Mouse (Mus musculus) neural tube, embryonic 12.5 days (tissue): ENCODE data around the gene Pimreg. TPM values are rescaled to one million over a fixed set of nuclear protein-coding genes. Genes with fewer than 3 reads are reported as not detected.

ENCODE experiments used
- ATAC-seq: fragments of 200-750 bp; cut with Nextera tagmentation; 2 replicates; pipeline ENCODE4 v1.8.0; 2017; ENCODE audit warnings: low read depth, mild to moderate bottlenecking, moderate TSS enrichment, moderate library complexity; ENCODE audit not compliant: low FRiP score
- H3K27ac ChIP-seq: fragments of 300-500 bp; sonication (generic); 2 replicates; pipeline ENCODE4 v1.5.1; 2016
- H3K27me3 ChIP-seq: fragments of 300-500 bp; sonication (generic); replicated peaks from 2 replicates; pipeline ENCODE4 v1.6.1; 2016; ENCODE audit warnings: mild to moderate bottlenecking
- H3K36me3 ChIP-seq: fragments of 300-500 bp; sonication (generic); 2 replicates; pipeline ENCODE4 v1.6.1; 2016; ENCODE audit warnings: mild to moderate bottlenecking
- H3K4me1 ChIP-seq: fragments of 300-500 bp; sonication (generic); 2 replicates; pipeline ENCODE4 v1.6.1; 2016
- H3K4me2 ChIP-seq: fragments of 300-500 bp; sonication (generic); replicated peaks from 2 replicates; pipeline ENCODE4 v1.6.1; 2016; ENCODE audit warnings: mild to moderate bottlenecking
- H3K4me3 ChIP-seq: fragments of 300-500 bp; sonication (generic); 2 replicates; pipeline ENCODE4 v1.5.1; 2016
- H3K9ac ChIP-seq: fragments of 300-500 bp; sonication (generic); 2 replicates; pipeline ENCODE4 v1.6.1; 2016; ENCODE audit warnings: mild to moderate bottlenecking
- H3K9me3 ChIP-seq: fragments of 300-500 bp; sonication (generic); 2 replicates; pipeline ENCODE4 v1.6.1; 2016; ENCODE audit warnings: mild to moderate bottlenecking
- WGBS: fragments of 180-500 bp; shearing (Covaris S2); methylation state at CpG from one replicate; pipeline ENCODE4 v1.1.7; 2016; 5-methylcytosine and 5-hydroxymethylcytosine counted together
- polyA plus RNA-seq: library from polyadenylated mRNA; unstranded; fragments of >200 nt; fragmentation: Nextera tagmentation; extraction: Ambion mirVana; gene quantifications from 2 replicates; pipeline ENCODE4 v1.2.1, GENCODE M21; 2016

Pimreg gene
- 115 and 116 TPM in 2 replicates for polyA plus RNA-seq

DNA sequence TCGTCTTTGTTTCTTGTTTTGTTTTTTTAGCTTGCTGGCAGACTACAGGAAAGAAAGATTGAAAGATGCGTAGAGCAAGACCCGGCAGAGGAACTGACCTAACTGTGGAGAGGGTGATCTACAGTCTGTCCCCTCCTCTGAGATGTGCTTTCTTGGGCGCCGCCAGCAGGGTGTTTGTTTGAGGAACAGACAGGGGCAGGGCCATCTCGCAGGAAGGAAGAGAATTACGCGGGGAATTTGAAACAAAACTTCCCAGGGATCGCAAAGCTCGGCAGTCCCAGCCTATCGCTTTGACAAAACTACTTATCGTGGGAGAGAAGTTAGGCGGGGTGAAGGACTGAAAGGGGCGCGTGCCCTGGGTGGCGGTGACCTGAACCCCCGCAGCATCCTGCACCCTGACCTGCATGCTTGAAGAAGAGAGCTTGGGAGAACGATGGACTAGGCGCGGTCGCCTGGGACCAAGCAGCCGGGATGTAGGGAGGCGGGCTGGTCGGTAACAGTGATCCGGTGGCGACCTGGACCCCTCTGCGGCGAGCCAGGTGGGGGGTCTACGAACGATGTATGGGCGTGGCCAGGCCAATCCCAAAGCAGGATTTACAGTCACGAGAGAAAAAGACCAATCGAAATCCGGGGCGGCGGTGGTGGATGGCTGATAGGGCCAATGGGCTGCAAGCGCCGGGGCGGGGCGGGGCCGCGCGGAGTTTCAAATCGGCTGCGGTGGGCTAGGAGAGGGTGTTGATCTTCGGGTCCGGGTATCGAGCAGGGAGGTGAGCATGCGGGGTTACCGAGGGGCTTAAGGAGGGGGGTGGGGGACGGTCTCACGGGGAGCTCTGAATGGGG lies at the start of gene Pimreg:
Gene Pimreg (plus strand): TSS at position 265 of the 840 bp plus-strand sequence.
- Histone ChIP-seq H3K27ac (peak within 1 kb of the TSS; percentile 37; the same call in 1 of the 2 replicates), H3K4me3 (peak within 1 kb of the TSS; percentile 64), H3K9ac (peak within 1 kb of the TSS; percentile 69), H3K27me3 (no peaks in the 10 kb centered on the region), H3K9me3 (no peaks in the 10 kb centered on the region), H3K36me3 (peaks cover 16% of the 10 kb centered on the region), H3K4me2 (peak within 1 kb of the TSS; percentile 84), H3K4me1 (peaks cover 60% of the 10 kb centered on the region)
- peak; percentile 91 for ATAC-seq
- under 1% methylated on average over 52 of the region's 52 CpGs for WGBS

DNA sequence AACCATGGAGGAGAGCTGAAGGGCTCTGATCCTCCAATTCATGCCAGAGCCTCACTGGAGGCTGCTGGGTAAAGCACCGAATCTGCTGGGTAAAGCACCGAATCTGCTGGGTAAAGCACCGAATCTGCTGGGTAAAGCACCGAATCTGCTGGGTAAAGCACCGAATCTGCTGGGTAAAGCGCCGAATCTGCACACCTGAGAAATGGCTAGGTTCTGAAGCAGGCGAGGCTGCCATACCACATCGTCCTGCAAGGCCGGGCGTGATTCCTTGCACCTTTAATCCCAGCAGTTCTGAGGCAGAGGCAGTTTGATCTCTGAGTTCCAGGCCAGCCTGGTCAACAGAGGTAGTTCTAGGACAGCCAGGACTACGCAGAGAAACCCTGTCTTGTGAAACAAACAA lies 49.4 kb upstream of the Pimreg start:
- H3K36me3 ChIP-seq = no peaks in the 10 kb centered on the region
- no peak overlapping the region for H3K4me3 ChIP-seq
- 89% methylated on average over 12 of the region's 12 CpGs for WGBS
- ATAC-seq = no peak
- H3K27me3 ChIP-seq = no peaks in the 10 kb centered on the region
- no peak overlapping the region for H3K4me2 ChIP-seq
- no peak overlapping the region for H3K27ac ChIP-seq
- H3K4me1 ChIP-seq = 0 out of 2 replicates have a peak, but pooled peaks cover 4% of the 10 kb centered on the region
- no peaks in the 10 kb centered on the region for H3K9me3 ChIP-seq
- no peak overlapping the region for H3K9ac ChIP-seq

DNA sequence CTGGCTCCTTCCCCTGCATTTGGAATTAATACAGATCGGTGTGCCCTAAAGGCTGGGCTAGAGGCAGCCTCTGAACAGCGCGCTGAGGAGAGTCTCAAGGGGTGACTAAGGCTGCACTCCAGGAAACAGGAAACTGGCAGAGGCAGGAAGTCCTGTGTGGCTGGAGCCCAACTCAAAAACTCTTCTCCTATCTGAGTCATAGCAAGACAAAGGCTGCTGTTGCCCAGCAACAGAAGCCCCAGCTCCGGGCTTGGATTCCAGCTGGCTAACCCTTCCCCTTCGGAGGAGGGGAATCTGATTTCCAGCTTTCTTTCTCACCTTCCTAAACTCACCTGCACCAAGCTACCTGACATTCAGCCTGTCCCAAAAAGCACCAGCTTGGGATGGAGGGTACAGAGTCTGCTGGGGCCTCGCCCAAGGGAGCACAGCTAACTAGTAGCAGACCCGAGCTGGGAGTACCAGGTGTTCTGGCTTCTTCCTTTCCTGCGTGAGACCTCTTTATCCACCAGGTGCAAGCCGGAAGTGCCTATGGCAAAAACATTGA lies 45.8 kb upstream of the Pimreg start:
- no peaks in the 10 kb centered on the region for H3K9me3 ChIP-seq
- no peak overlapping the region for H3K9ac ChIP-seq
- WGBS = 38% methylated on average over 9 of the region's 9 CpGs
- H3K4me3 ChIP-seq = no peak overlapping the region
- no peak for ATAC-seq
- no peak overlapping the region for H3K27ac ChIP-seq
- no peak overlapping the region for H3K4me2 ChIP-seq
- no peaks in the 10 kb centered on the region for H3K36me3 ChIP-seq
- no peaks in the 10 kb centered on the region for H3K27me3 ChIP-seq
- 0 out of 2 replicates have a peak, but pooled peaks cover 4% of the 10 kb centered on the region for H3K4me1 ChIP-seq

GRCm38 (mm10) chr11:71996805-71997204 lies 45.0 kb upstream of the Pimreg start:
- H3K27me3 ChIP-seq = no peaks in the 10 kb centered on the region
- no peak overlapping the region for H3K9ac ChIP-seq
- no peak overlapping the region for H3K4me3 ChIP-seq
- H3K4me2 ChIP-seq = no peak overlapping the region
- no peak overlapping the region for H3K27ac ChIP-seq
- no peaks in the 10 kb centered on the region for H3K9me3 ChIP-seq
- 0 out of 2 replicates have a peak, but pooled peaks cover 4% of the 10 kb centered on the region for H3K4me1 ChIP-seq
- 57% methylated on average over 11 of the region's 11 CpGs for WGBS
- H3K36me3 ChIP-seq = no peaks in the 10 kb centered on the region
- no peak for ATAC-seq

GRCm38 (mm10) chr11:72000194-72000593 lies 41.6 kb upstream of the Pimreg start:
- no peak overlapping the region for H3K4me3 ChIP-seq
- H3K4me2 ChIP-seq = no peak overlapping the region
- 85% methylated on average over 6 of the region's 6 CpGs for WGBS
- H3K27ac ChIP-seq = no peak overlapping the region
- H3K9ac ChIP-seq = no peak overlapping the region
- H3K36me3 ChIP-seq = no peaks in the 10 kb centered on the region
- H3K4me1 ChIP-seq = 0 out of 2 replicates have a peak, but pooled peaks cover 4% of the 10 kb centered on the region
- no peak for ATAC-seq
- H3K27me3 ChIP-seq = no peaks in the 10 kb centered on the region
- no peaks in the 10 kb centered on the region for H3K9me3 ChIP-seq

- Histone ChIP-seq H3K4me3 (no peak overlapping the region), H3K27me3 (no peaks in the 10 kb centered on the region), H3K36me3 (no peaks in the 10 kb centered on the region), H3K9ac (no peak overlapping the region), H3K4me1 (no peaks in the 10 kb centered on the region), H3K27ac (no peak overlapping the region), H3K9me3 (no peaks in the 10 kb centered on the region), H3K4me2 (no peak overlapping the region)
- 51% methylated on average over 13 of the region's 13 CpGs for WGBS
- no peak for ATAC-seq
Observed at GRCm38 (mm10) chr11:72002138-72002853, 39.5 kb upstream of the Pimreg start.

GRCm38 (mm10) chr11:72003171-72003570 lies 38.7 kb upstream of the Pimreg start:
- no peak for ATAC-seq
- Histone ChIP-seq H3K9me3 (no peaks in the 10 kb centered on the region), H3K27ac (no peak overlapping the region), H3K4me3 (no peak overlapping the region), H3K4me2 (no peak overlapping the region), H3K36me3 (no peaks in the 10 kb centered on the region), H3K4me1 (no peaks in the 10 kb centered on the region), H3K27me3 (no peaks in the 10 kb centered on the region), H3K9ac (no peak overlapping the region)
- 55% methylated on average over 9 of the region's 9 CpGs for WGBS

GRCm38 (mm10) chr11:72005547-72005946 lies 36.3 kb upstream of the Pimreg start:
- no peak for ATAC-seq
- Histone ChIP-seq H3K4me1 (no peaks in the 10 kb centered on the region), H3K36me3 (no peaks in the 10 kb centered on the region), H3K9me3 (no peaks in the 10 kb centered on the region), H3K4me2 (no peak overlapping the region), H3K4me3 (no peak overlapping the region), H3K9ac (no peak overlapping the region), H3K27me3 (no peaks in the 10 kb centered on the region), H3K27ac (no peak overlapping the region)
- WGBS = 88% methylated on average over 6 of the region's 6 CpGs

DNA sequence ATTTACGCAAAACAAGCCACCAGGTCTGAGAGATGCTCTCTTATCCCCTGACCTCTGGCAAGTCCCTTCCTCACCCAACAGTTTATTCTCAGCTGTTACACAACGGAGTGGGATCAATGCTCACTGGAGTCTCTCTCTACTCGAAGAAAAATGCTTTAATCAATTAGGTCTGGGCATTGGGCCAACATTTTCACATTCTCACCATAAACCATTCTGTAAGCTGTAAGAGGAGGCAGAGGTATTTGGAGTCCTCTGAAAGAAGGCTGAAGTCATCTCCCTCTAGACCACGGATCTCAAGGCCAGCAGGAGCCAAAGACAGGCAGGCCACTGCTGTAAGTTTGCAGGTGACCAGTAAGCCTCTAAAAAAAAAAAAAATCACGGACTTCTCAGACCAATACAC lies 31.5 kb upstream of the Pimreg start:
- H3K9ac ChIP-seq = no peak overlapping the region

GRCm38 (mm10) chr11:72010940-72011722 lies 30.7 kb upstream of the Pimreg start:
- Histone ChIP-seq H3K9me3 (no peaks in the 10 kb centered on the region), H3K36me3 (no peaks in the 10 kb centered on the region), H3K9ac (no peak overlapping the region), H3K4me2 (no peak overlapping the region), H3K4me3 (no peak overlapping the region), H3K4me1 (peaks cover 10% of the 10 kb centered on the region), H3K27ac (no peak overlapping the region), H3K27me3 (no peaks in the 10 kb centered on the region)
- WGBS = 59% methylated on average over 9 of the region's 9 CpGs
- ATAC-seq = no peak

More for the DNA sequence above, 31.5 kb upstream of the Pimreg start:
- no peaks in the 10 kb centered on the region for H3K36me3 ChIP-seq
- no peak overlapping the region for H3K4me3 ChIP-seq
- H3K27ac ChIP-seq = no peak overlapping the region
- peaks cover 10% of the 10 kb centered on the region for H3K4me1 ChIP-seq
- H3K4me2 ChIP-seq = no peak overlapping the region
- no peak for ATAC-seq
- WGBS = 44% methylated on average over 5 of the region's 5 CpGs
- H3K27me3 ChIP-seq = no peaks in the 10 kb centered on the region
- H3K9me3 ChIP-seq = no peaks in the 10 kb centered on the region

DNA sequence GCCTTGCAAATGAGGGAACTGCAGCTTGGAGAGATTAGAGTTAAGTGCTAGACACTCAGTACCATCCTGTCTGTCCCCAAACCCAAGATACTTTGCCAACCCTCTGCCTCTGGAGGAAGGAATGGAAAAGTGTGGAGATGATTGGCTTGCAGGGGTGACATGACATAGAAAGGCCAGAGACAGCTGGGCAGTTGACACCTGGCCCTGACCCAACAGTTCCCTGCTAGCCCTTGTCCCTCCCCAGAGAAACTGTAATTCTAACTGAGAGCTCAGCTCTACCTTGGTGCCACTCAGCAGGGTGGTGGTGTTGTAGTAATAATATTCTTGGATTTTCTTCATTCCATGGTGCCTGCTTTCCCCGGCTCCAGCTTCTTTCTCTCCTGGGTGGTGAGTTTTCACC lies 29.9 kb upstream of the Pimreg start:
- ATAC-seq = no peak
- Histone ChIP-seq H3K36me3 (no peaks in the 10 kb centered on the region), H3K27ac (no peak overlapping the region), H3K9ac (no peak overlapping the region), H3K27me3 (no peaks in the 10 kb centered on the region), H3K4me2 (no peak overlapping the region), H3K4me1 (peaks cover 10% of the 10 kb centered on the region), H3K9me3 (no peaks in the 10 kb centered on the region), H3K4me3 (no peak overlapping the region)
- WGBS = 71% methylated on average over 1 of the region's 1 CpGs
